Mouse (Mus musculus): ENCODE results near the gene Gm38392. TPM values are rescaled to one million over a fixed set of nuclear protein-coding genes. Genes with fewer than 3 reads are reported as not detected.

Gm38392 gene
- polyA plus RNA-seq, 1 experiment = not detected

DNA sequence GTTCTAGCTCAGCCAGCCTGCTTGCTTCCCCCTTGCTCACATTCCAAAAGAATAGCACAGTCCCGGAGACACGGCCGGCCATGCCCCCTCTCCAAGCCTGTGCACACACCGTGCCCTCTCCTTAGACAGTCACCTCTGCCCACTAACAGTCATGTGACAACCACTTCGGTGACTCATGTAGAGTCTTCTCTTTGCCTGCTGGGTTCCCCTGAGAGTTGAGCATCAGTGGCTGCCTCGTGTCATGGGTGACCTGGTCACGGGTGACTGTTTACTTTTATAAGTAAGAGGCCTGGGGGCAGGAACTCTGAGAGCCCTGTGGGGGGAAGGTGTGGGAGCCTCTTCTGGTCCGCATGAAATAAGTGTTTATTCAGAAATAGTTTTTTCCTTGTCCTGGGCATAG is 53.0 kb downstream of the Gm38392 start:
- 55% methylated on average over 8 of the region's 8 CpGs for WGBS
- no peaks in the 10 kb centered on the region for H3K4me1 ChIP-seq (ENCODE audit: control insufficient read depth, insufficient read depth, low read length)

GRCm38 (mm10) chr3:88232851-88233649 is 54.0 kb downstream of the Gm38392 start:
- no peaks in the 10 kb centered on the region for H3K4me1 ChIP-seq (ENCODE audit: control insufficient read depth, insufficient read depth, low read length)
- H3K4me3 ChIP-seq (replicated peaks; ENCODE audit: control insufficient read depth, low read depth, low read length) = no peak overlapping the region
- H3K27ac ChIP-seq (ENCODE audit: control insufficient read depth, insufficient read depth, low read depth, low read length, poor library complexity) = no peak overlapping the region
- WGBS = 45% methylated on average over 7 of the region's 7 CpGs
- TF ChIP-seq POLR2A (IDR thresholded peaks at IDR 0.05; ENCODE audit: borderline replicate concordance, control insufficient read depth, low read depth, low read length) (no peak), CTCF (IDR thresholded peaks at IDR 0.05; ENCODE audit: control insufficient read depth, insufficient read depth, low read length) (no peak)

More for the DNA sequence above, 53.0 kb downstream of the Gm38392 start:
- Histone ChIP-seq H3K27ac (ENCODE audit: control insufficient read depth, insufficient read depth, low read depth, low read length, poor library complexity) (no peak overlapping the region), H3K4me3 (replicated peaks; ENCODE audit: control insufficient read depth, low read depth, low read length) (no peak overlapping the region)
- TF ChIP-seq CTCF (IDR thresholded peaks at IDR 0.05; ENCODE audit: control insufficient read depth, insufficient read depth, low read length) = no peak
- TF ChIP-seq POLR2A (IDR thresholded peaks at IDR 0.05; ENCODE audit: borderline replicate concordance, control insufficient read depth, low read depth, low read length) = no peak

GRCm38 (mm10) chr3:88232301-88232702 is 54.7 kb downstream of the Gm38392 start:
- 1% methylated on average over 7 of the region's 7 CpGs for WGBS
- H3K27ac ChIP-seq (ENCODE audit: control insufficient read depth, insufficient read depth, low read depth, low read length, poor library complexity) = no peak overlapping the region
- no peak overlapping the region for H3K4me3 ChIP-seq (replicated peaks; ENCODE audit: control insufficient read depth, low read depth, low read length)
- TF ChIP-seq CTCF (IDR thresholded peaks at IDR 0.05; ENCODE audit: control insufficient read depth, insufficient read depth, low read length) (no peak), POLR2A (IDR thresholded peaks at IDR 0.05; ENCODE audit: borderline replicate concordance, control insufficient read depth, low read depth, low read length) (no peak)
- no peaks in the 10 kb centered on the region for H3K4me1 ChIP-seq (ENCODE audit: control insufficient read depth, insufficient read depth, low read length)

DNA sequence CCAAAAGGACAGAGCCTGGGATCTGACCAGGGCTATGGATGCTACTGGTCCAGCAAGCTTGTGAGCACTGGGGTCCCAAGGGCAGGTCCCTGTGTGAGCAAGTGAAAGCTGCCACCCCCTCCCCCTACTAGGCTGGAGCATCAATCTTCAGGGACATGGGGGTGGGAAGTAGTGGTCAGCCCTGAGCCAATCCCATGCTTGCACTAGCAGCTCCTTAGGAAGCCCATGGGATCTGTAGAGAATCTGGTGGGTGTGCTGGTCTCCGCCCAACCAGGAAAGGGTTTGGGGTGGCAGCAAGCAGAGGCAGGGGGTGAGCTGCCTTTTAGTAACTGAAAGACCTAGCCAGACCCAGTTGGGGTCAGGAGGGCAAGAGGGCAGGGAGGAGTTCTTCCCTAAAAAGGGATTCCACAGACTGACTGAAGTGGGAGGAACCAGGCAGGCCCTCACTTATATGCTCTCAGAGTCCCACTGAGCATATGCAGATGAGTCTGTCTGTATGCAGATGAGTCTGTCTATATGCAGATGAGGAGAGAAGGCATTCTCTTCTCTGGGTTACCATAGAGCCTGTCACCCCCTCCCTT is 55.9 kb downstream of the Gm38392 start:
- H3K27ac ChIP-seq (ENCODE audit: control insufficient read depth, insufficient read depth, low read depth, low read length, poor library complexity) = no peak overlapping the region
- H3K4me3 ChIP-seq (replicated peaks; ENCODE audit: control insufficient read depth, low read depth, low read length) = no peak overlapping the region
- WGBS = 80% methylated on average over 1 of the region's 1 CpGs
- no peaks in the 10 kb centered on the region for H3K4me1 ChIP-seq (ENCODE audit: control insufficient read depth, insufficient read depth, low read length)
- TF ChIP-seq CTCF (IDR thresholded peaks at IDR 0.05; ENCODE audit: control insufficient read depth, insufficient read depth, low read length) (no peak), POLR2A (IDR thresholded peaks at IDR 0.05; ENCODE audit: borderline replicate concordance, control insufficient read depth, low read depth, low read length) (no peak)

DNA sequence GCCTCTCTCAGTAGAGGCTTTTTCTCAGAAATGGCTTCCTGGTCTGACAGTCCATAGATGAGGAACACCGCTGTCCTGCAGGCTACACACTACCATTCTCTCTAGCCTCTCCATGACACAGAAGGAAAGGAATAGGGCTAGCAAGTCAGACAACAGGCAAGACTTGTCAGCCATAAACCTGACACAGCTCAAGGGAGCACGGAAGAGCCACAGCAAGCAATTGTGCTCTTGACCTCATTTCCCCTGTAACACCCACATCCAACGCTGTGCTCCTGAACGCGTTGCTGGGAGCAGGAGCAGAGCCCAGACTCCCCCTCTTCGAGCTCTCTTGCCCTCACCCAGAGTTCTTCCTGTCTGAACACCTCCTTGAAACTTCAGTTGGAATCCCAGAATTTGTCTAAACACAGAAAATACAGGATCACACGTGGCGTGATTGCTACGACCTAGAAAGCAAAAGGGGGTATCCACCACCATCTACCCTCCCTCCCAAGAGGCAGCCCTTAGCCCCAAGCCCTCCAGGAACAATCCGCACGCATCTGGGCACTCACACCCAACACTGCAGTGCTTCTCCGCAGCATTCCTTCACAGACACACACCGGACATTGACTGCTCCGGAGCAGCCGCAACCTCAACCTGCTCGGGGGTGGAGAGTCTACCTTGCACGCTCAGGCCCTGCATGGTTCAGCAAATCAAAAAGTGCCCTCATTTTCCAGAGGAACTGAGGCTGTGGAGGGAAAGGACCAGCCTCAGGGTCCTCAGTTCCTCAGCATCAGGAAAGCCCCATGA is 56.6 kb downstream of the Gm38392 start:
- no peak overlapping the region for H3K4me3 ChIP-seq (replicated peaks; ENCODE audit: control insufficient read depth, low read depth, low read length)
- no peak overlapping the region for H3K27ac ChIP-seq (ENCODE audit: control insufficient read depth, insufficient read depth, low read depth, low read length, poor library complexity)
- 43% methylated on average over 17 of the region's 17 CpGs for WGBS
- no peaks in the 10 kb centered on the region for H3K4me1 ChIP-seq (ENCODE audit: control insufficient read depth, insufficient read depth, low read length)
- TF ChIP-seq CTCF (IDR thresholded peaks at IDR 0.05; ENCODE audit: control insufficient read depth, insufficient read depth, low read length) (no peak), POLR2A (IDR thresholded peaks at IDR 0.05; ENCODE audit: borderline replicate concordance, control insufficient read depth, low read depth, low read length) (no peak)

- WGBS = 79% methylated on average over 6 of the region's 6 CpGs
- Histone ChIP-seq H3K27ac (ENCODE audit: control insufficient read depth, insufficient read depth, low read depth, low read length, poor library complexity) (no peak overlapping the region), H3K4me1 (ENCODE audit: control insufficient read depth, insufficient read depth, low read length) (no peaks in the 10 kb centered on the region)
Observed at GRCm38 (mm10) chr3:88229526-88229925, 57.5 kb downstream of the Gm38392 start.

DNA sequence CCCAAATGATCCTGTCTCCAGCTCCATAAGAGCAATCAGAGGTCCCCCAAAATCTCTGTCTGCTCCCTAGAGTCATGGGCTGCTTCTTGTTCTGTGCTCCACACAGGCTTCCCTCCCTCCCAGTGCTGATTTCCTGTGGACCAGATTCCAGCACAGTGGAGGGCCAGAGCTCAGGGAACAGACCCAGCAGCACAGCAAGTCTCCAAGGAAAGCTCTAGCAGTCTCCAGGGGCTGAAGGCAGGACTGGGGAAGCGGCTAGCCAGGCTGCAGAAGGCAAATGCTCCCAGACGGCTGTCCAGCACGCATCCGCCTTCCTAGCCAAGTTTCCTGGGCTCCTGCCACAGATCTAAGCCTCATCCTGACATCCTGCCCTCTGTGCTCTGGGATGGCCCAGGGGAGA is 58.1 kb downstream of the Gm38392 start:
- WGBS = 69% methylated on average over 4 of the region's 4 CpGs
- no peak overlapping the region for H3K4me3 ChIP-seq (replicated peaks; ENCODE audit: control insufficient read depth, low read depth, low read length)
- no peaks in the 10 kb centered on the region for H3K4me1 ChIP-seq (ENCODE audit: control insufficient read depth, insufficient read depth, low read length)
- H3K27ac ChIP-seq (ENCODE audit: control insufficient read depth, insufficient read depth, low read depth, low read length, poor library complexity) = no peak overlapping the region
- no peak for TF ChIP-seq POLR2A (IDR thresholded peaks at IDR 0.05; ENCODE audit: borderline replicate concordance, control insufficient read depth, low read depth, low read length)
- TF ChIP-seq CTCF (IDR thresholded peaks at IDR 0.05; ENCODE audit: control insufficient read depth, insufficient read depth, low read length) = no peak

More at GRCm38 (mm10) chr3:88229526-88229925, 57.5 kb downstream of the Gm38392 start:
- TF ChIP-seq CTCF (IDR thresholded peaks at IDR 0.05; ENCODE audit: control insufficient read depth, insufficient read depth, low read length) (no peak), POLR2A (IDR thresholded peaks at IDR 0.05; ENCODE audit: borderline replicate concordance, control insufficient read depth, low read depth, low read length) (no peak)
- no peak overlapping the region for H3K4me3 ChIP-seq (replicated peaks; ENCODE audit: control insufficient read depth, low read depth, low read length)

- Histone ChIP-seq H3K4me3 (replicated peaks; ENCODE audit: control insufficient read depth, low read depth, low read length) (no peak overlapping the region), H3K4me1 (ENCODE audit: control insufficient read depth, insufficient read depth, low read length) (no peaks in the 10 kb centered on the region), H3K27ac (ENCODE audit: control insufficient read depth, insufficient read depth, low read depth, low read length, poor library complexity) (no peak overlapping the region)
- TF ChIP-seq CTCF (IDR thresholded peaks at IDR 0.05; ENCODE audit: control insufficient read depth, insufficient read depth, low read length) (no peak), POLR2A (IDR thresholded peaks at IDR 0.05; ENCODE audit: borderline replicate concordance, control insufficient read depth, low read depth, low read length) (no peak)
- WGBS = 63% methylated on average over 6 of the region's 6 CpGs
Observed at GRCm38 (mm10) chr3:88227976-88228375, 59.0 kb downstream of the Gm38392 start.

Measured in bone marrow, adult 2 months (tissue).